Mouse (Mus musculus) liver, postnatal 0 days (tissue): ENCODE measurements around the gene Med12l. TPM values are rescaled to one million over a fixed set of nuclear protein-coding genes. Genes with fewer than 3 reads are reported as not detected.

Source experiments
- ATAC-seq: fragments of 200-750 bp; cut with Nextera tagmentation; 2 replicates; pipeline ENCODE4 v1.8.0; 2017; ENCODE audit warnings: mild to moderate bottlenecking, moderate library complexity
- DNase-seq: peaks from one replicate; pipeline ENCODE4 v3.0.0-alpha.2; 2016
- H3K27ac ChIP-seq: fragments of 300-500 bp; sonication (generic); 2 replicates; pipeline ENCODE4 v1.5.1; 2014; ENCODE audit warnings: antibody characterized with exemption, moderate library complexity, mild to moderate bottlenecking, low read depth
- H3K27me3 ChIP-seq: fragments of 300-500 bp; sonication (generic); 2 replicates; pipeline ENCODE4 v1.6.1; 2014; ENCODE audit warnings: low read length, control low read depth, mixed read lengths; ENCODE audit not compliant: insufficient read depth
- H3K36me3 ChIP-seq: fragments of 300-500 bp; sonication (generic); replicated peaks from 2 replicates; pipeline ENCODE4 v1.6.1; 2014; ENCODE audit warnings: mild to moderate bottlenecking, control low read depth, low read length, moderate library complexity, mixed read lengths; ENCODE audit not compliant: insufficient read depth
- H3K4me1 ChIP-seq: fragments of 300-500 bp; sonication (generic); 2 replicates; pipeline ENCODE4 v1.6.1; 2014; ENCODE audit warnings: antibody characterized with exemption, mild to moderate bottlenecking, control low read depth; ENCODE audit not compliant: insufficient read depth
- H3K4me2 ChIP-seq: fragments of 300-500 bp; sonication (generic); 2 replicates; pipeline ENCODE4 v1.6.1; 2014; ENCODE audit warnings: low read depth, mild to moderate bottlenecking, low read length, moderate library complexity, mixed read lengths
- H3K4me3 ChIP-seq: fragments of 300-500 bp; sonication (generic); 2 replicates; pipeline ENCODE4 v1.5.1; 2014; ENCODE audit warnings: low read depth, low read length
- H3K9ac ChIP-seq: fragments of 300-500 bp; sonication (generic); replicated peaks from 2 replicates; pipeline ENCODE4 v1.6.1; 2014; ENCODE audit warnings: mild to moderate bottlenecking, moderate library complexity
- H3K9me3 ChIP-seq: fragments of 300-500 bp; sonication (generic); 2 replicates; pipeline ENCODE4 v1.6.1; 2016; ENCODE audit warnings: mild to moderate bottlenecking, control low read depth, low read length, mixed read lengths
- CTCF ChIP-seq: sonication (generic); IDR thresholded peaks from 2 replicates; pipeline ENCODE4 v1.5.1; 2016; ENCODE audit warnings: antibody characterized with exemption, low read depth
- EP300 ChIP-seq: IDR thresholded peaks from 2 replicates; pipeline ENCODE4 v1.6.1; 2016; ENCODE audit warnings: antibody characterized with exemption, low read depth, mild to moderate bottlenecking
- WGBS: fragments of 180-500 bp; shearing (Covaris S2); extraction: QIAGEN DNeasy Blood & Tissue Kit; methylation state at CpG from one replicate; pipeline ENCODE4 v1.1.7; 2014; ENCODE audit not compliant: insufficient replicate concordance; 5-methylcytosine and 5-hydroxymethylcytosine counted together
- polyA plus RNA-seq: library from polyadenylated mRNA; unstranded; fragments of >200 nt; fragmentation: Nextera tagmentation; extraction: Ambion mirVana; gene quantifications from 2 replicates; pipeline ENCODE4 v1.2.1, GENCODE M21; 2015

Med12l gene
- polyA plus RNA-seq, 1 experiment from 2014 or later: 0.67 TPM

- Histone ChIP-seq H3K27me3 (no peaks in the 10 kb centered on the region), H3K27ac (no peak overlapping the region), H3K4me3 (no peak overlapping the region), H3K36me3 (no peaks in the 10 kb centered on the region), H3K9ac (no peak overlapping the region), H3K4me2 (no peak overlapping the region), H3K4me1 (no peaks in the 10 kb centered on the region), H3K9me3 (no peaks in the 10 kb centered on the region)
- TF ChIP-seq EP300: no peak
- no peak for TF ChIP-seq CTCF
- ATAC-seq (no peak), DNase-seq (no peak)
- 84% methylated on average over 1 of the region's 1 CpGs for WGBS
Measured at GRCm38 (mm10) chr3:59250454-59250853, 244.8 kb downstream of the Med12l start.

- DNase-seq (peak; percentile 20), ATAC-seq (no peak)
- H3K9ac ChIP-seq: no peak overlapping the region
- no peak overlapping the region for H3K27ac ChIP-seq
- no peaks in the 10 kb centered on the region for H3K36me3 ChIP-seq
- H3K27me3 ChIP-seq: no peaks in the 10 kb centered on the region
- 67% methylated on average over 20 of the region's 20 CpGs for WGBS
- no peaks in the 10 kb centered on the region; the same call in 1 of the 2 replicates for H3K4me1 ChIP-seq
- TF ChIP-seq CTCF (no peak), EP300 (no peak)
- H3K4me2 ChIP-seq: no peak overlapping the region
- H3K9me3 ChIP-seq: no peaks in the 10 kb centered on the region
- no peak overlapping the region for H3K4me3 ChIP-seq
Measured at GRCm38 (mm10) chr3:59257740-59258664, 252.4 kb downstream of the Med12l start.

DNA sequence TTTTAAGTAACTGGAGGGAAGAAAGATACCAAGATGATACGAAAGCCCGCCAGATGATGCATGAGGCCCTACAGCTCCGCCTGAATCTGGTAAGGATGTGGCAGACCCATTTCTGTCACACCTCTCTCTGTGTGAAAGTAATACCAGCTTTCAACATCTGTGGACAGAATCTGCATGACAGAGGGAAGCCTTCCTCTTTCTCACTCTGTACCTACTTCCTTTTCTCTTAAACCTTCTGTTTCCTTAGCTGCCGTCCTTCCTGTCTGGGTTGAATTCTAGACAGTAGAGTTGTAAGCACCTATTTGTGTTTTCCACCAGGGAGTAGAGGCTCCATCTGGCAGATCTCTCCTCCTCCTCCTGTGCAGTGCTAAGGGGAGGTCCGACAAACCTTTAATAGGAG is 255.1 kb downstream of the Med12l start:
- DNase-seq: no peak
- Histone ChIP-seq H3K27me3 (no peaks in the 10 kb centered on the region), H3K27ac (peak overlapping the region; percentile 72), H3K4me3 (no peak overlapping the region), H3K9me3 (no peaks in the 10 kb centered on the region), H3K4me1 (peaks cover 3% of the 10 kb centered on the region; the same call in 1 of the 2 replicates), H3K36me3 (no peaks in the 10 kb centered on the region), H3K4me2 (no peak overlapping the region), H3K9ac (no peak overlapping the region)
- TF ChIP-seq CTCF: no peak
- TF ChIP-seq EP300: no peak
- WGBS: 38% methylated on average over 5 of the region's 5 CpGs
- ATAC-seq: peak; percentile 48; the same call in 1 of the 2 replicates

- 62% methylated on average over 9 of the region's 9 CpGs for WGBS
- DNase-seq: no peak
- no peak overlapping the region for H3K4me3 ChIP-seq
Measured at GRCm38 (mm10) chr3:59261709-59262472, 256.3 kb downstream of the Med12l start.

DNA sequence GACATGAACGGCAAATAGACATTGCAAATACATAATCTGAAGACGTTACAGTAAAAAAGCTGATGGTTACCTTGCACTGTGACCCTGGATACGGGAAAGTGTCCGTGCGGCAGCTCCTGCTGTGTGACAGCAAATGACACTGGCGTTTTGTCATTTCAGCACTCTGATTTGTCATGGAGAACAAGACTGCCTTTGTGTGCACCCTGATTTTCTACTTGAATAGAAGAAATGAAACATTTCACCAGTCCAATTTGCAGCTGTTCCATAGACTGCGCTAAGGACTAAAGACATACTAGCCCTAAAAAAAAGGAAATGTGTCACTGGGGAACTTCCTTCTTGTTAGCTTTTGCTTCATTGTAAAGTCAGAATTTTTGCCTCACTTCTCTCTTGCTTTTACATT is 257.1 kb downstream of the Med12l start, which contains the start of gene P2ry12:
P2ry12 (minus strand) TSS at position 168 of the 400 bp plus-strand sequence.
- H3K27ac ChIP-seq: peak within 1 kb of the TSS; percentile 72
- H3K36me3 ChIP-seq: no peaks in the 10 kb centered on the region
- WGBS: 71% methylated on average over 7 of the region's 7 CpGs
- H3K9me3 ChIP-seq: no peaks in the 10 kb centered on the region
- H3K9ac ChIP-seq: no peak within 1 kb of the TSS
- ATAC-seq: peak; percentile 27; the same call in 1 of the 2 replicates
- no peaks in the 10 kb centered on the region for H3K27me3 ChIP-seq
- H3K4me2 ChIP-seq: peak within 1 kb of the TSS; percentile 36
- DNase-seq: no peak
- H3K4me3 ChIP-seq: no peak within 1 kb of the TSS
- TF ChIP-seq CTCF (no peak), EP300 (no peak)
- H3K4me1 ChIP-seq: peaks cover 3% of the 10 kb centered on the region; the same call in 1 of the 2 replicates

More at GRCm38 (mm10) chr3:59261709-59262472, 256.3 kb downstream of the Med12l start:
- H3K9ac ChIP-seq: no peak overlapping the region
- peak overlapping the region; percentile 72 for H3K27ac ChIP-seq
- H3K9me3 ChIP-seq: no peaks in the 10 kb centered on the region
- H3K27me3 ChIP-seq: no peaks in the 10 kb centered on the region
- TF ChIP-seq CTCF (no peak), EP300 (no peak)
- peaks cover 3% of the 10 kb centered on the region; the same call in 1 of the 2 replicates for H3K4me1 ChIP-seq
- no peak overlapping the region for H3K4me2 ChIP-seq
- ATAC-seq: no peak
- no peaks in the 10 kb centered on the region for H3K36me3 ChIP-seq

DNA sequence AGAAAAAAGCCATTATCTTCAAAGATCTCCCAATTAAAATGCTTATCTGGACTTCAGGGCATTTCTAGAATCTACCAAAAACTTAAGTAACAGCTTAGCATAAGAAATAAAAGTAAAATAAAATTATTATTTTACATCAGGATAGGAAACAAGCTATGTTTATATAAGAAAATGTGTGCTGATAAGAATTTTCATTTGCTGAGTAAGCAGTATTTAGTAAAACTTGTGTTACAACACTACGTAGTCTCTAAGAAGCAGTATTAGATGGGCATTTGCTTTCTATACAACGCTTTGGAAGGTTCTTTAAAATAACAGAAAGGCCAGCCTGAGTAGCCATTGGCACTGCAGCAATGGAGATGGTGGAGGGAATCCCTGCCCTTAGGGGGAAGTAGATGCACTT is 257.8 kb downstream of the Med12l start:
- peak overlapping the region; percentile 67 for H3K27ac ChIP-seq
- 86% methylated on average over 2 of the region's 2 CpGs for whole genome bisulfite sequencing
- no peak overlapping the region for H3K4me2 ChIP-seq
- no peak for DNase-seq
- no peaks in the 10 kb centered on the region for H3K27me3 ChIP-seq
- H3K36me3 ChIP-seq: no peaks in the 10 kb centered on the region
- no peak overlapping the region for H3K4me3 ChIP-seq
- peaks cover 3% of the 10 kb centered on the region; the same call in 1 of the 2 replicates for H3K4me1 ChIP-seq
- no peak for ATAC-seq
- TF ChIP-seq CTCF (no peak), EP300 (no peak)
- H3K9me3 ChIP-seq: no peaks in the 10 kb centered on the region
- no peak overlapping the region for H3K9ac ChIP-seq
